In genomic region chr8:121935341-121936294, GRCm38 (mm10) we compare ENCODE assay signal across 8 mouse cellular contexts. TPM values are rescaled to one million over a fixed set of nuclear protein-coding genes. Genes with fewer than 3 reads are reported as not detected.
A peak's percentile ranks its signal among the peaks of the same experiment; 100 is the strongest.
DNase-seq lines count a peak whose midpoint lies in the region; ATAC-seq and TF ChIP-seq lines count a peak whose summit lies in the region.

No protein-coding gene starts in this region.

- H3K4me3 ChIP-seq in heart, embryonic 11.5 days (ENCODE audit: low read depth, low read length): no peak overlapping the region
- H3K4me3 ChIP-seq in embryonic facial prominence, embryonic 13.5 days: no peak overlapping the region
- no peak overlapping the region; the same call in 1 of the 2 replicates for H3K4me3 ChIP-seq in layer of hippocampus, adult 2 months
- H3K4me3 ChIP-seq in midbrain, embryonic 14.5 days (replicated peaks; ENCODE audit: low read depth, low read length): no peak overlapping the region

- peak; percentile 39 to 54 for DNase-seq in heart, postnatal 10 days
- DNase-seq in NIH3T3 (ENCODE audit: low read depth): peak; percentile 59
- DNase-seq in layer of hippocampus, adult 2 months (ENCODE audit: low spot score in 2 of 2): peak; percentile 70 to 81
- peak; percentile 91 for DNase-seq in midbrain, embryonic 14.5 days
- DNase-seq in T-cell, adult 2 months (ENCODE audit: low spot score): no peak
- no peak for DNase-seq in ovary, postnatal 14 days (ENCODE audit: low spot score)

- H3K4me2 ChIP-seq in heart, embryonic 11.5 days: no peak overlapping the region
- no peak overlapping the region for H3K4me2 ChIP-seq in embryonic facial prominence, embryonic 13.5 days
- peak overlapping the region; percentile 11 for H3K4me2 ChIP-seq in midbrain, embryonic 14.5 days (ENCODE audit: low read length)

- H3K9ac ChIP-seq in heart, embryonic 11.5 days (ENCODE audit: low read depth, low read length): no peak overlapping the region
- 0 out of 2 replicates have a peak overlapping the region, but pooled peaks have one; percentile 27 for H3K9ac ChIP-seq in embryonic facial prominence, embryonic 13.5 days
- H3K9ac ChIP-seq in midbrain, embryonic 14.5 days (replicated peaks; ENCODE audit: low read length): peak overlapping the region; percentile 30

- intact Hi-C loops in heart, postnatal 10 days (cut with DNase I): no loop called here

- H3K27me3 ChIP-seq in heart, embryonic 11.5 days (ENCODE audit: control insufficient read depth, insufficient read depth, low read length): no peaks in the 10 kb centered on the region
- no peaks in the 10 kb centered on the region for H3K27me3 ChIP-seq in embryonic facial prominence, embryonic 13.5 days
- no peaks in the 10 kb centered on the region for H3K27me3 ChIP-seq in midbrain, embryonic 14.5 days (ENCODE audit: control insufficient read depth, insufficient read depth, low read length)

- H3K36me3 ChIP-seq in heart, embryonic 11.5 days (ENCODE audit: control insufficient read depth, insufficient read depth, low read length): no peaks in the 10 kb centered on the region
- H3K36me3 ChIP-seq in embryonic facial prominence, embryonic 13.5 days: no peaks in the 10 kb centered on the region
- H3K36me3 ChIP-seq in midbrain, embryonic 14.5 days (ENCODE audit: control insufficient read depth, insufficient read depth, low read length): no peaks in the 10 kb centered on the region

- peak; percentile 72 for TF ChIP-seq CTCF in layer of hippocampus, adult 2 months (conservative IDR thresholded peaks at IDR 0.05)

- no peak for ATAC-seq in heart, embryonic 11.5 days (replicated peaks; ENCODE audit: insufficient number of reproducible peaks, low FRiP score, low TSS enrichment)
- no peak for ATAC-seq in embryonic facial prominence, embryonic 13.5 days (ENCODE audit: insufficient number of reproducible peaks, insufficient read depth, low FRiP score, low TSS enrichment, low read depth)
- ATAC-seq in midbrain, embryonic 14.5 days (ENCODE audit: low FRiP score, low TSS enrichment): peak; percentile 83

- H3K4me1 ChIP-seq in heart, embryonic 11.5 days (ENCODE audit: control insufficient read depth, insufficient read depth, low read length): 0 out of 2 replicates have a peak, but pooled peaks cover 3% of the 10 kb centered on the region
- peaks cover 7% of the 10 kb centered on the region for H3K4me1 ChIP-seq in embryonic facial prominence, embryonic 13.5 days
- H3K4me1 ChIP-seq in midbrain, embryonic 14.5 days (ENCODE audit: control insufficient read depth, insufficient read depth, low read length): peaks cover 15% of the 10 kb centered on the region

- H3K9me3 ChIP-seq in heart, embryonic 11.5 days (replicated peaks; ENCODE audit: control insufficient read depth, low read length): no peaks in the 10 kb centered on the region
- no peaks in the 10 kb centered on the region for H3K9me3 ChIP-seq in embryonic facial prominence, embryonic 13.5 days
- H3K9me3 ChIP-seq in midbrain, embryonic 14.5 days (ENCODE audit: control insufficient read depth, low read length): no peaks in the 10 kb centered on the region

- 49% methylated on average over 12 of the region's 12 CpGs for WGBS in heart, embryonic 11.5 days (ENCODE audit: insufficient replicate concordance)
- WGBS in embryonic facial prominence, embryonic 13.5 days: 46% methylated on average over 12 of the region's 12 CpGs
- 37% methylated on average over 12 of the region's 12 CpGs for WGBS in midbrain, embryonic 14.5 days

- H3K27ac ChIP-seq in heart, embryonic 11.5 days (ENCODE audit: low read depth, low read length): no peak overlapping the region
- H3K27ac ChIP-seq in embryonic facial prominence, embryonic 13.5 days: 0 out of 2 replicates have a peak overlapping the region, but pooled peaks have one; percentile 2
- peak overlapping the region; percentile 81 for H3K27ac ChIP-seq in layer of hippocampus, adult 2 months
- H3K27ac ChIP-seq in midbrain, embryonic 14.5 days (replicated peaks; ENCODE audit: low read depth, low read length): peak overlapping the region; percentile 81

RNA-seq across cellular contexts. Expression of gene Car5a, which starts 9.1 kb away (rescaled TPM):
- total RNA-seq in heart, postnatal 10 days (2021): not detected
- 0.17 TPM in 1 of 2 replicates, not detected in the other for polyA plus RNA-seq in heart, embryonic 11.5 days (2014; fragmentation: Nextera tagmentation; extraction: Ambion mirVana)
- polyA plus RNA-seq in embryonic facial prominence, embryonic 13.5 days (2015; fragmentation: Nextera tagmentation; extraction: Ambion mirVana): not detected in 2 replicates
- not detected for total RNA-seq in layer of hippocampus, adult 2 months (2021)
- polyA plus RNA-seq in midbrain, embryonic 14.5 days (2014; fragmentation: Nextera tagmentation; extraction: Ambion mirVana): not detected in 2 replicates

RNA-seq across cellular contexts. Expression of gene Banp, which starts 13.9 kb away (rescaled TPM):
- 10 to 100 TPM in 1 of 2 experiments, 1 to 10 TPM in 1; 9.8 to 11.9 TPM for total RNA-seq in heart, postnatal 10 days (2021)
- 39.7 and 40.1 TPM in 2 replicates for polyA plus RNA-seq in heart, embryonic 11.5 days (2014; fragmentation: Nextera tagmentation; extraction: Ambion mirVana)
- 42.6 and 49.4 TPM in 2 replicates for polyA plus RNA-seq in embryonic facial prominence, embryonic 13.5 days (2015; fragmentation: Nextera tagmentation; extraction: Ambion mirVana)
- total RNA-seq in layer of hippocampus, adult 2 months (2021): 10 to 100 TPM; 32.7 to 61.0 TPM
- 47.7 and 48.7 TPM in 2 replicates for polyA plus RNA-seq in midbrain, embryonic 14.5 days (2014; fragmentation: Nextera tagmentation; extraction: Ambion mirVana)

RNA-seq across cellular contexts. Expression of gene Slc7a5, which starts 28.1 kb away (rescaled TPM):
- 10 to 100 TPM in 1 of 2 experiments, 1 to 10 TPM in 1; 8.6 to 11.3 TPM for total RNA-seq in heart, postnatal 10 days (2021)
- 17.0 and 18.4 TPM in 2 replicates for polyA plus RNA-seq in heart, embryonic 11.5 days (2014; fragmentation: Nextera tagmentation; extraction: Ambion mirVana)
- polyA plus RNA-seq in embryonic facial prominence, embryonic 13.5 days (2015; fragmentation: Nextera tagmentation; extraction: Ambion mirVana): 16.1 and 18.3 TPM in 2 replicates
- total RNA-seq in layer of hippocampus, adult 2 months (2021): 10 to 100 TPM; 66.5 to 68.7 TPM
- polyA plus RNA-seq in midbrain, embryonic 14.5 days (2014; fragmentation: Nextera tagmentation; extraction: Ambion mirVana): 42.0 and 54.0 TPM in 2 replicates

Comparison
In these comparisons a context has a peak if more than half of its experiments do, and no peak if none do; other contexts are left out.
1. DNase-seq: peak in heart, postnatal 10 days (2 of 2), NIH3T3 (single experiment), layer of hippocampus, adult 2 months (2 of 2) and midbrain, embryonic 14.5 days (single experiment); none in T-cell, adult 2 months (single experiment) and ovary, postnatal 14 days (single experiment).